Mouse (Mus musculus) forebrain, embryonic 16.5 days (tissue): Measurements from ENCODE around the gene Actl6a. TPM values are rescaled to one million over a fixed set of nuclear protein-coding genes. Genes with fewer than 3 reads are reported as not detected.

ENCODE experiments used
- ATAC-seq: fragments of 200-750 bp; cut with Nextera tagmentation; 2 replicates; pipeline ENCODE4 v1.8.0; 2017; ENCODE audit warnings: mild to moderate bottlenecking, moderate library complexity
- H3K27ac ChIP-seq: fragments of 300-500 bp; sonication (generic); 2 replicates; pipeline ENCODE4 v1.5.1; 2014; ENCODE audit warnings: low read length, control low read depth
- H3K27me3 ChIP-seq: fragments of 300-500 bp; sonication (generic); replicated peaks from 2 replicates; pipeline ENCODE4 v1.6.1; 2014; ENCODE audit warnings: low read length; ENCODE audit not compliant: control insufficient read depth, insufficient read depth
- H3K36me3 ChIP-seq: fragments of 300-500 bp; sonication (generic); 2 replicates; pipeline ENCODE4 v1.6.1; 2014; ENCODE audit not compliant: control insufficient read depth, insufficient read depth
- H3K4me1 ChIP-seq: fragments of 300-500 bp; sonication (generic); replicated peaks from 2 replicates; pipeline ENCODE4 v1.6.1; 2014; ENCODE audit warnings: low read length; ENCODE audit not compliant: control insufficient read depth, insufficient read depth
- H3K4me2 ChIP-seq: fragments of 300-500 bp; sonication (generic); 2 replicates; pipeline ENCODE4 v1.6.1; 2014; ENCODE audit warnings: mild to moderate bottlenecking, low read length, control low read depth
- H3K4me3 ChIP-seq: fragments of 300-500 bp; sonication (generic); replicated peaks from 2 replicates; pipeline ENCODE4 v1.5.1; 2014; ENCODE audit warnings: mild to moderate bottlenecking, low read length, control low read depth
- H3K9ac ChIP-seq: fragments of 300-500 bp; sonication (generic); replicated peaks from 2 replicates; pipeline ENCODE4 v1.6.1; 2014; ENCODE audit warnings: low read depth, low read length, control low read depth
- H3K9me3 ChIP-seq: fragments of 300-500 bp; sonication (generic); 2 replicates; pipeline ENCODE4 v1.6.1; 2016; ENCODE audit warnings: low read length; ENCODE audit not compliant: control insufficient read depth
- WGBS: fragments of 180-500 bp; shearing (Covaris S2); extraction: QIAGEN DNeasy Blood & Tissue Kit; methylation state at CpG from one replicate; pipeline ENCODE4 v1.1.7; 2014; 5-methylcytosine and 5-hydroxymethylcytosine counted together
- polyA plus RNA-seq: library from polyadenylated mRNA; unstranded; fragments of >200 nt; fragmentation: Nextera tagmentation; extraction: Ambion mirVana; gene quantifications from 2 replicates; pipeline ENCODE4 v1.2.1, GENCODE M21; 2015

Gene Actl6a
- polyA plus RNA-seq, 1 experiment from 2014 or later: 113 TPM

GRCm38 (mm10) chr3:32669211-32669610, 36.9 kb upstream of the Actl6a start:
- 78% methylated on average over 6 of the region's 6 CpGs for WGBS
- no peaks in the 10 kb centered on the region for H3K27me3 ChIP-seq
- no peak overlapping the region for H3K9ac ChIP-seq
- H3K36me3 ChIP-seq: no peaks in the 10 kb centered on the region
- no peak overlapping the region for H3K4me2 ChIP-seq
- peak; percentile 75 for ATAC-seq
- no peaks in the 10 kb centered on the region; the same call in 1 of the 2 replicates for H3K4me1 ChIP-seq
- no peaks in the 10 kb centered on the region for H3K9me3 ChIP-seq
- no peak overlapping the region for H3K27ac ChIP-seq
- no peak overlapping the region for H3K4me3 ChIP-seq

- Histone ChIP-seq H3K27me3 (no peaks in the 10 kb centered on the region), H3K27ac (no peak overlapping the region), H3K4me3 (no peak overlapping the region), H3K4me2 (no peak overlapping the region), H3K9me3 (no peaks in the 10 kb centered on the region), H3K9ac (no peak overlapping the region), H3K4me1 (no peaks in the 10 kb centered on the region; the same call in 1 of the 2 replicates), H3K36me3 (no peaks in the 10 kb centered on the region)
- 96% methylated on average over 4 of the region's 4 CpGs for WGBS
- ATAC-seq: no peak
Observed at GRCm38 (mm10) chr3:32670196-32670595, 35.9 kb upstream of the Actl6a start.

GRCm38 (mm10) chr3:32673151-32673550, 32.9 kb upstream of the Actl6a start:
- H3K9ac ChIP-seq: no peak overlapping the region
- no peak overlapping the region for H3K4me3 ChIP-seq
- no peaks in the 10 kb centered on the region; the same call in 1 of the 2 replicates for H3K4me1 ChIP-seq
- no peaks in the 10 kb centered on the region for H3K27me3 ChIP-seq
- H3K4me2 ChIP-seq: no peak overlapping the region
- no peak for ATAC-seq
- no peaks in the 10 kb centered on the region for H3K36me3 ChIP-seq
- H3K27ac ChIP-seq: no peak overlapping the region
- H3K9me3 ChIP-seq: no peaks in the 10 kb centered on the region

GRCm38 (mm10) chr3:32676393-32676792, 29.7 kb upstream of the Actl6a start:
- no peak for ATAC-seq
- no peaks in the 10 kb centered on the region for H3K9me3 ChIP-seq

GRCm38 (mm10) chr3:32682910-32683531, 23.1 kb upstream of the Actl6a start:
- H3K9ac ChIP-seq: no peak overlapping the region
- no peaks in the 10 kb centered on the region for H3K36me3 ChIP-seq
- H3K27me3 ChIP-seq: no peaks in the 10 kb centered on the region
- no peak overlapping the region for H3K4me2 ChIP-seq
- H3K4me1 ChIP-seq: no peaks in the 10 kb centered on the region
- H3K9me3 ChIP-seq: no peaks in the 10 kb centered on the region
- no peak for ATAC-seq
- no peak overlapping the region for H3K4me3 ChIP-seq
- WGBS: 84% methylated on average over 11 of the region's 12 CpGs
- no peak overlapping the region for H3K27ac ChIP-seq

More at GRCm38 (mm10) chr3:32676393-32676792, 29.7 kb upstream of the Actl6a start:
- Histone ChIP-seq H3K4me1 (no peaks in the 10 kb centered on the region), H3K36me3 (no peaks in the 10 kb centered on the region), H3K27ac (no peak overlapping the region), H3K4me3 (no peak overlapping the region), H3K27me3 (no peaks in the 10 kb centered on the region), H3K9ac (no peak overlapping the region), H3K4me2 (no peak overlapping the region)
- 88% methylated on average over 6 of the region's 6 CpGs for WGBS

- Histone ChIP-seq H3K27ac (no peak overlapping the region), H3K27me3 (no peaks in the 10 kb centered on the region), H3K4me1 (no peaks in the 10 kb centered on the region), H3K9ac (no peak overlapping the region), H3K36me3 (no peaks in the 10 kb centered on the region), H3K9me3 (no peaks in the 10 kb centered on the region), H3K4me2 (no peak overlapping the region), H3K4me3 (no peak overlapping the region)
- ATAC-seq: no peak
- 81% methylated on average over 3 of the region's 3 CpGs for WGBS
Observed at GRCm38 (mm10) chr3:32684631-32685030, 21.5 kb upstream of the Actl6a start.

GRCm38 (mm10) chr3:32686537-32686936, 19.6 kb upstream of the Actl6a start:
- no peak for ATAC-seq
- H3K9me3 ChIP-seq: no peaks in the 10 kb centered on the region
- H3K4me3 ChIP-seq: no peak overlapping the region
- no peaks in the 10 kb centered on the region for H3K36me3 ChIP-seq
- no peak overlapping the region for H3K9ac ChIP-seq
- 60% methylated on average over 1 of the region's 1 CpGs for WGBS
- H3K4me2 ChIP-seq: no peak overlapping the region
- H3K27me3 ChIP-seq: no peaks in the 10 kb centered on the region
- H3K27ac ChIP-seq: no peak overlapping the region
- H3K4me1 ChIP-seq: no peaks in the 10 kb centered on the region

- WGBS: 75% methylated on average over 4 of the region's 4 CpGs
- no peaks in the 10 kb centered on the region for H3K4me1 ChIP-seq
- H3K27ac ChIP-seq: no peak overlapping the region
- H3K9me3 ChIP-seq: no peaks in the 10 kb centered on the region
- no peaks in the 10 kb centered on the region for H3K36me3 ChIP-seq
- no peaks in the 10 kb centered on the region for H3K27me3 ChIP-seq
- H3K4me2 ChIP-seq: no peak overlapping the region
- no peak overlapping the region for H3K4me3 ChIP-seq
- H3K9ac ChIP-seq: no peak overlapping the region
- ATAC-seq: no peak
Observed at GRCm38 (mm10) chr3:32687156-32687555, 18.9 kb upstream of the Actl6a start.

- Histone ChIP-seq H3K4me3 (no peak overlapping the region), H3K4me2 (no peak overlapping the region), H3K27ac (no peak overlapping the region), H3K4me1 (no peaks in the 10 kb centered on the region), H3K27me3 (no peaks in the 10 kb centered on the region), H3K36me3 (no peaks in the 10 kb centered on the region), H3K9me3 (no peaks in the 10 kb centered on the region), H3K9ac (no peak overlapping the region)
- ATAC-seq: no peak
- WGBS: 87% methylated on average over 9 of the region's 9 CpGs
Observed at GRCm38 (mm10) chr3:32689567-32689999, 16.5 kb upstream of the Actl6a start.

- WGBS: 95% methylated on average over 3 of the region's 3 CpGs
- no peak overlapping the region for H3K4me3 ChIP-seq
Observed at GRCm38 (mm10) chr3:32690008-32690407, 16.1 kb upstream of the Actl6a start.

More at GRCm38 (mm10) chr3:32690008-32690407, 16.1 kb upstream of the Actl6a start:
- Histone ChIP-seq H3K9me3 (no peaks in the 10 kb centered on the region), H3K27me3 (no peaks in the 10 kb centered on the region), H3K36me3 (no peaks in the 10 kb centered on the region), H3K9ac (no peak overlapping the region), H3K27ac (no peak overlapping the region), H3K4me1 (no peaks in the 10 kb centered on the region), H3K4me2 (no peak overlapping the region)
- no peak for ATAC-seq
